Mouse (Mus musculus): ENCODE measurements around the gene Pik3cb.

Pik3cb gene

GRCm38 (mm10) chr9:99140063-99140882 lies at the start of gene Pik3cb:
TSS of gene Pik3cb (minus strand) at chr9:99140621.
- POLR2A ChIA-PET = interaction anchor here (0.7 to 3.9 kb wide), 30 partner anchors 8 to 429 kb away, joined by 3 to 33 read pairs (median 4); partner anchors contain the start of genes Cep70 (in 2 of the 4), Armc8 (in 1 of the 4) and Faiml (in 1 of the 4)
- CTCF ChIA-PET = interaction anchor here (0.5 to 1.8 kb wide), 6 partner anchors 10 to 330 kb away, joined by 3 to 5 read pairs (median 4); partner anchors contain the start of gene Cep70 (in 1 of the 4)

- POLR2A ChIA-PET = interaction anchor here in 2 of 4 experiments (0.6 to 0.7 kb wide), 2 partner anchors 9 to 1408 kb away, joined by 3 read pairs; no protein-coding TSS in a partner anchor
These were observed 42.7 kb upstream of the Pik3cb start for GRCm38 (mm10) chr9:99183043-99183670.

GRCm38 (mm10) chr9:99182121-99182520 lies 41.7 kb upstream of the Pik3cb start:
- POLR2A ChIA-PET = interaction anchor here in 1 of 4 experiments (1.0 kb wide), 1 partner anchor 16 kb away, joined by 3 read pairs; no protein-coding TSS in a partner anchor
- CTCF ChIA-PET = no interaction called here

More at GRCm38 (mm10) chr9:99183043-99183670, 42.7 kb upstream of the Pik3cb start:
- CTCF ChIA-PET = no interaction called here

GRCm38 (mm10) chr9:99180272-99180671 lies 39.9 kb upstream of the Pik3cb start:
- POLR2A ChIA-PET = interaction anchor here in 1 of 4 experiments (0.8 kb wide), 1 partner anchor 22 kb away, joined by 3 read pairs; no protein-coding TSS in a partner anchor
- CTCF ChIA-PET = no interaction called here

GRCm38 (mm10) chr9:99178736-99179135 lies 38.3 kb upstream of the Pik3cb start:
- ChIA-PET CTCF (interaction anchor here in 1 of 4 experiments (1.0 kb wide), 1 partner anchor 114 kb away, joined by 3 read pairs; no protein-coding TSS in a partner anchor), POLR2A (interaction anchor here in 1 of 4 experiments (0.6 kb wide), 1 partner anchor 12 kb away, joined by 3 read pairs; no protein-coding TSS in a partner anchor)

- ChIA-PET POLR2A (interaction anchor here in 2 of 4 experiments (0.6 to 0.7 kb wide), 2 partner anchors 30 to 106 kb away, joined by 3 read pairs; no protein-coding TSS in a partner anchor), CTCF (no interaction called here)
These were observed 35.4 kb upstream of the Pik3cb start for GRCm38 (mm10) chr9:99175774-99176173.

- POLR2A ChIA-PET = interaction anchor here in 1 of 4 experiments (0.6 kb wide), 1 partner anchor 1862 kb away, joined by 3 read pairs; the partner anchor contains the start of gene Pccb
- CTCF ChIA-PET = no interaction called here
These were observed 32.4 kb upstream of the Pik3cb start for GRCm38 (mm10) chr9:99172811-99173210.

GRCm38 (mm10) chr9:99171186-99171585 lies 30.8 kb upstream of the Pik3cb start:
- ChIA-PET CTCF (interaction anchor here in 3 of 4 experiments (0.6 to 1.0 kb wide), 4 partner anchors 25 to 1990 kb away, joined by 3 to 4 read pairs (median 4); no protein-coding TSS in a partner anchor), POLR2A (interaction anchor here in 1 of 4 experiments (0.7 to 1.7 kb wide), 5 partner anchors 20 to 230 kb away, joined by 3 to 6 read pairs (median 4); no protein-coding TSS in a partner anchor)

GRCm38 (mm10) chr9:99169029-99169428 lies 28.6 kb upstream of the Pik3cb start:
- POLR2A ChIA-PET = interaction anchor here in 1 of 4 experiments (0.5 to 0.7 kb wide), 2 partner anchors 34 to 121 kb away, joined by 5 read pairs; no protein-coding TSS in a partner anchor
- CTCF ChIA-PET = interaction anchor here in 1 of 4 experiments (0.7 kb wide), 1 partner anchor 17 kb away, joined by 4 read pairs; no protein-coding TSS in a partner anchor

GRCm38 (mm10) chr9:99166946-99167345 lies 26.5 kb upstream of the Pik3cb start:
- ChIA-PET CTCF (interaction anchor here in 1 of 4 experiments (0.6 kb wide), 1 partner anchor 1996 kb away, joined by 3 read pairs; no protein-coding TSS in a partner anchor), POLR2A (interaction anchor here in 1 of 4 experiments (0.7 to 0.8 kb wide), 2 partner anchors 26 to 31 kb away, joined by 3 to 4 read pairs; partner anchors contain the start of gene Pik3cb)

GRCm38 (mm10) chr9:99165956-99166355 lies 25.5 kb upstream of the Pik3cb start:
- ChIA-PET POLR2A (interaction anchor here in 2 of 4 experiments (0.7 to 2.0 kb wide), 3 partner anchors 12 to 610 kb away, joined by 3 to 4 read pairs (median 3); no protein-coding TSS in a partner anchor), CTCF (no interaction called here)

- ChIA-PET CTCF (interaction anchor here in 1 of 4 experiments (1.0 kb wide), 1 partner anchor 78 kb away, joined by 3 read pairs; the partner anchor contains the start of gene Cep70), POLR2A (interaction anchor here in 1 of 4 experiments (0.6 to 2.0 kb wide), 3 partner anchors 11 to 138 kb away, joined by 3 to 11 read pairs (median 4); no protein-coding TSS in a partner anchor)
These were observed 24.3 kb upstream of the Pik3cb start for GRCm38 (mm10) chr9:99164664-99165226.

- CTCF ChIA-PET = interaction anchor here in 1 of 4 experiments (1.0 kb wide), 1 partner anchor 79 kb away, joined by 3 read pairs; the partner anchor contains the start of gene Cep70
- POLR2A ChIA-PET = interaction anchor here in 2 of 4 experiments (0.6 to 1.4 kb wide), 3 partner anchors 12 to 137 kb away, joined by 3 to 11 read pairs (median 3); no protein-coding TSS in a partner anchor
These were observed 23.7 kb upstream of the Pik3cb start for GRCm38 (mm10) chr9:99164148-99164503.

- CTCF ChIA-PET = interaction anchor here in 1 of 4 experiments (0.5 kb wide), 1 partner anchor 190 kb away, joined by 3 read pairs; no protein-coding TSS in a partner anchor
- POLR2A ChIA-PET = interaction anchor here in 3 of 4 experiments (0.6 to 1.4 kb wide), 8 partner anchors 9 to 41 kb away, joined by 3 to 11 read pairs (median 4); no protein-coding TSS in a partner anchor
These were observed 23.2 kb upstream of the Pik3cb start for GRCm38 (mm10) chr9:99163420-99164147.

GRCm38 (mm10) chr9:99162839-99163238 lies 22.4 kb upstream of the Pik3cb start:
- POLR2A ChIA-PET = interaction anchor here in 3 of 4 experiments (0.6 to 1.2 kb wide), 6 partner anchors 8 to 41 kb away, joined by 4 to 5 read pairs (median 4); no protein-coding TSS in a partner anchor
- CTCF ChIA-PET = no interaction called here

GRCm38 (mm10) chr9:99160780-99161179 lies 20.4 kb upstream of the Pik3cb start:
- ChIA-PET CTCF (interaction anchor here in 2 of 4 experiments (0.6 kb wide), 2 partner anchors 167 to 292 kb away, joined by 3 read pairs; no protein-coding TSS in a partner anchor), POLR2A (interaction anchor here in 1 of 4 experiments (2.1 kb wide), 1 partner anchor 31 kb away, joined by 4 read pairs; no protein-coding TSS in a partner anchor)

- ChIA-PET POLR2A (interaction anchor here in 2 of 4 experiments (1.0 to 2.1 kb wide), 3 partner anchors 20 to 46 kb away, joined by 3 to 4 read pairs (median 4); partner anchors contain the start of gene Pik3cb (in 1 of the 2)), CTCF (interaction anchor here in 2 of 4 experiments (0.6 to 0.7 kb wide), 2 partner anchors 29 to 166 kb away, joined by 3 to 6 read pairs; no protein-coding TSS in a partner anchor)
These were observed 19.5 kb upstream of the Pik3cb start for GRCm38 (mm10) chr9:99159932-99160331.

All from embryonic stem cell, embryonic (primary cell).